Mouse (Mus musculus) urinary bladder, postnatal 10 days (tissue): Measurements from ENCODE around the gene Mindy1.

ENCODE experiments used
- DNase-seq: peaks from one replicate; pipeline ENCODE4 v3.0.0; 2022; ENCODE audit warnings: low spot score

Gene Mindy1

GRCm38 (mm10) chr3:95281216-95282126 is at the start of gene Mindy1, which contains the start of gene Prune1:
Gene Mindy1 (plus strand): TSS chr3:95281345.
Gene Prune1 (minus strand): TSS chr3:95282076.
- peak; percentile 95 for DNase-seq

- no peak for DNase-seq
Measured at GRCm38 (mm10) chr3:95232771-95233170, 48.4 kb upstream of the Mindy1 start.

DNA sequence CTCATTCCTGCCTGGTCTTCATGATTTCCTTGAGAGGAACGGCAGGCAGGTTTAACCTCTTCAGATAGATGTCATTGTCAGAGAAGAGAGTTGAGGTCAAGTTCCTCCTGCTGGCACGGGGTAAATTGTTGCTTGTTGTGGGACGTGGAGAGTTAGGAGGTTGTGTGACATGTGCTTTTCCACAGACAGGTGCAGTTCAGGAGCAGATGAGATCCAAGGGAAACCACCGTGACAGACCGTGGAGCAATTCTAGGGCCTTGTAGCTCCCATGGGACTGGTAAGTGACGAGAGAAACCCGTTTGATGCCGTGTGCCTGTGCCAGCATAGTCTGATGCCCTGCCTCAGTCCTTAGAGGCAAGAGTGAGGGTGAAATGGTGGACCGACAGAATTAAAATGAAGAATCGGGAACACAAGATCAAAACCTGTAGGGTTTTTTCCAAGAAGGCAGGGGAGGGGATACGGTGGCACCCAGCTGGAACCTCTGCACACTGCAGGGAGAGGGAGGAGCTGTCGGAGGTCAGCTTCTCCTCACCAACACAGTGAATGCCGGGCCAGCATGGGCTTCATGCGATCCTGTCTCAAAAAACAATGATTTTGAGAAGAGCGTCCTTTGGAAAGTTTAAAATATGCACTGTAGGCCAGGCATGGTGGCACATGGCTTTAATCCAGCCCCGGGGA is 47.7 kb upstream of the Mindy1 start:
- no peak for DNase-seq

GRCm38 (mm10) chr3:95235386-95236301 is 45.5 kb upstream of the Mindy1 start:
- DNase-seq: no peak

DNA sequence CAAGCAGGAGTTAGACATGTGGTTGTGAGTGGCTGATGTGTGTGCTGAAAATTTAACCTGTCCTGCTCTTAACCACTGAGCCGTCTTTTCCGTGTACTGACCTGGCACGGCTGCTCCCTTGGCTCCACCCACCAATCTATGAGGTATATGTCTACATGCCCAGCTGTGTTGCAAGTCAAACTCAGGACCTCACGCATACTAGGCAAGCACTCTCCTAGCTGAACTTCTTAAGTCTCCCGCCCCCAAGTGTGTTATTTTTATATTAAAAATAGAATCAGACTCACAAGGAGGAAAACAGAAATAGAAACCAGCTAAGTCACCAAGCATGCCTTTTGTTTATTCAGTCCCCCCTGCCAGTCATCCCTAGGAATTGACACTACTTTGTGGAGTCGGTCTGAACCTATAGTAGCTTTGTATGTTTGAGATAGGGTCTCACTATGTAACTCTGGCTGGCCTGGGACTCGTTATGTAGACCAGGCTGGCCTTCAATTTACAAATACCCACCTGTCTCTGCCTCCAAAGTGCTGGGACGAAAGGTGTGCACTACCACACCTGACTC is 43.5 kb upstream of the Mindy1 start:
- DNase-seq: no peak

GRCm38 (mm10) chr3:95239022-95239421 is 42.1 kb upstream of the Mindy1 start:
- no peak for DNase-seq

DNA sequence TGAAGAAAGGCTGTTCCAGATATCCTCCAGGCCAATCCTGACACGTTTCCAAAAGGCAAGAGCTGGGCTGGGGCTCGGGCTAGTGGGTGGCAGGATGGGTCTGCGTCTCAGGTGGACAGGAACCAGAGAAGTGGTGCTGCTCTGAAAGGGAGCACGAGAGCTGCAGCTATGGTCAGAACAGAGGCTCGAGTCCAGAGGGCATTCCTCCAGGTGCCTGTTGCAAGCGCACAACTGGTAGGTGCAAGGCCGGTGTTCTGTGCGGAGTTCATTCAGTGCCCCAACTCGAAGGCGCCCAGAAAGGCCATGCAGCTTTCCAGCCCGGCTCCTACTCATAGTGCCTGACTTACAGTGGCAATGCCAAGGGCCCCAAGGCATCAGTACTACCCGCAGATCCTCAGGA is 41.2 kb upstream of the Mindy1 start:
- no peak for DNase-seq

- DNase-seq: no peak
Measured at GRCm38 (mm10) chr3:95240900-95241299, 40.2 kb upstream of the Mindy1 start.

- no peak for DNase-seq
Measured at GRCm38 (mm10) chr3:95241498-95241897, 39.6 kb upstream of the Mindy1 start, which contains the start of gene Gm128. Gene Gm128 (minus strand): TSS chr3:95241598.

GRCm38 (mm10) chr3:95243086-95243485 is 38.1 kb upstream of the Mindy1 start:
- DNase-seq: no peak

GRCm38 (mm10) chr3:95246465-95247231 is 34.5 kb upstream of the Mindy1 start:
- no peak for DNase-seq

DNA sequence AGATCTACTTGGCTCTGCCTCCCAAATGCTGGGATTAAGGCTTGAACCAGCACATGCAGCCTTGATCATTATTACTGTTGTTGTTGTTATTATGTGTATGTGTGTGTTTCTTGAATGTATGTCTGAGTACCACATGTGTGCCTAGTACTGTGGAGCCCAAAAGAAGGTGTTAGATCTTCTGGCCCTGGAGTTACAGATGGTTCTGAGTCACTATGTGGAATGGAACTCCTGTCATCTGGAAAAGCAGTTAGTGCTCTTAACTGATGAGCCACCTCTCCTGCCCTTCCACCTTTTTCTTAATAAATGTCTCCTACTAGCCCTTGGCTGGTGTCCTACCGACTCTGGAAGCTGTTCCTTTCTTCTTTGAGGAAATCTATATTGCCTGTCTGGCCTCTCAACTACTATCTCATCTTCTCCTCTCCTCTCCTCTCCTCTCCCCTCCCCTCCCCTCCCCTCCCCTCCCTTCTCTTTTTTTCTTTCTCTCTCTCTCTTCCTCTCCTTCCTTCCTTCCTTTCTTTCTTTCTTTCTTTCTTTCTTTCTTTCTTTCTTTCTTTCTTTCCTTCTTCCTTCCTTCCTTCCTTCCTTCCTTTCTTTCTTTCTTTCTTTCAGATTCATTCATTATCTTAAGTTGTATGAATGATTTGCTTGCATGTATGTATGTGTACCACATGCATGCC is 33.3 kb upstream of the Mindy1 start:
- DNase-seq: no peak

DNA sequence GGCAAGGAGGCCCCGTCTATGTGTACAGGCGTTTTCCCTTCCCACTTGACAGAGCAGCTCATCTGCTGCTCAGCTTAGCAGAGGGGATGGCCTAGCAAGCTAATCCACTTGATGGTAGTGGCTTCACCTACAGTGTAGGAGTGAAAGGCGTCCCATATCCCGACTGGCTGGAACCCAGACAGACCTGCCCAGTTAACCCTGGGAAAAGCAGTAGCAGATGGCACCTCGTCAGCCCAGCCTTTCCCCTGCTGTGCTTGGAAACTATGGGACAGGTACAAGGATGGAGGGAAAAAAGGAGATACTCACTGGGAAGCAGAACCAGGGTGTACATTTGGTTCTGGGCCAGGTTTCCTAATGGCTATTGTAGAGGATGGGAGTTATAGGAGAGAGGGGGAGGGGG is 30.8 kb upstream of the Mindy1 start:
- no peak for DNase-seq

GRCm38 (mm10) chr3:95250783-95251424 is 30.2 kb upstream of the Mindy1 start, which contains the start of gene Bnipl:
Gene Bnipl (minus strand): TSS chr3:95251193.
- DNase-seq: no peak

DNA sequence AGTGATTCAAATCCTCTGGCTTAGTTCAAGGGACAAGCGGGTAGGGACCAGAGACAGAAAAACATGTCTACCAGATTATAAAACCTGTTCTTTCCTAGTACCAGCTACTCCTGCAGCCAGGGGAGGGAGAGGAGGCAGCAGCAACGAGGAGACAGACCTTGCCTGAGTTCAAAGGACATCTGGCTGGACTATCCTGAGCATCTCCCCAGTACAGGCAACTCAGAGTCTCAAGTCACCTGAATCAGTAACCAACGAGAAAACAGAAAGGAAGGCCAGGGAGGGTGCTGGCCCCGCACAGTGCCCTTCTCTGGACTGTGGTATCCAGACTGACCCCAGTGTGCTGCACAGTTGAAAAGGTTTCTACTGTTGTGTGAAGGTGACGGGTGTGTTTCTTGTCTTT is 24.2 kb upstream of the Mindy1 start:
- DNase-seq: no peak

DNA sequence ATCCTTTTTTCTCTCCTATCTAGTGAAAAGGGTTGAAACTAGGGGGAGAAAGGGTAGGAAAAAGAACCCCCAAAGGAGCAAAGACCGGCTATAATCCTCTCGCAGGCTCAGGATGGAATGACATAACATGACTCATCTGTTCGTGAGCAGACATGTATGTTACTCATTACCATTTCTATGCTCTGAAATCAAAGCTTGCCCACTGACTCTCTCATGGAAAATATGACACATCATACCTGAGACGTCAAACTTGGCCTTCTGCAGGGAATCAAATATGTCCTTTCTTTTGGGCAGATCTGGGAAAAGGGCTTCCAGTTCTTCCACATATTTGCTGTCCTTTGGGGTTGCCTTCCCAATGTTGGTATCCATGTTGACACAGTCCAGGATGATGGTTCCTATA is 19.2 kb upstream of the Mindy1 start:
- no peak for DNase-seq

DNA sequence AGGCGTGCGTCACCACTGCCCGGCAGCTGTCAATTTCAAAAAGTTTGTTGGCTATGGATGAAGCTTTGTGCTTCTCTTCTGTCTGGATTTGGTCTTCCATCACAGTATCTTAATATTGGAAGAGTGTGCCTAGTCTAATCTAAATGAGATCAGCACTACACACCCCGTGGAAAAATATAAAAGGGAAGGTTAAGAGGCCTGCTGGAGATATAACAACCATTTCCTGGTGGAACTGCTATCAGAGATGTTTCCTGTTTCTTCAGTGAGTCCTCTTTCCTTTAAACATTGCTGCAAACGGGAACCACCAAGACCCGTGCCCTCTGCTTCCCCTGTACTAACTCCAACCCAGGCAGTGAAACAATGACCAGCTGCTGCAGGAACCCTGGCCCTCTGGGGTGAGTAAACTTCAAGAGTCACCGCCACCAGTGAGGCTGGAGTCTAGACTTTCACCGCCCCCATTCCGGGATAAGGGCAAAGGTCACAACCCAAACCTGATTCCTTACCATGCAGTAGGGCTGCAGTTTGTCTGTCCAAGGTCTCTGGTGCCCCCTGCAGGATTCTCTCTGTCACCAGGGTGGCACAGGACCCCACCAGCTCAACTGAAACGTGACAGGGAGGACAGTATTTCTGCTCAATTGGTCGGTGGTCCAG is 17.9 kb upstream of the Mindy1 start:
- no peak for DNase-seq

GRCm38 (mm10) chr3:95264724-95265123 is 16.4 kb upstream of the Mindy1 start:
- DNase-seq: no peak

GRCm38 (mm10) chr3:95266052-95266451 is 15.1 kb upstream of the Mindy1 start:
- no peak for DNase-seq
